Mouse (Mus musculus) lung, adult 18-20 months (tissue): Measurements from ENCODE around the gene Fam168b.

Experiments
- DNase-seq, 2 experiments: peaks; one replicate each; pipeline ENCODE4 v3.0.0; 2022; ENCODE audit warnings: mixed read lengths in 2 of 2

The Fam168b gene

DNA sequence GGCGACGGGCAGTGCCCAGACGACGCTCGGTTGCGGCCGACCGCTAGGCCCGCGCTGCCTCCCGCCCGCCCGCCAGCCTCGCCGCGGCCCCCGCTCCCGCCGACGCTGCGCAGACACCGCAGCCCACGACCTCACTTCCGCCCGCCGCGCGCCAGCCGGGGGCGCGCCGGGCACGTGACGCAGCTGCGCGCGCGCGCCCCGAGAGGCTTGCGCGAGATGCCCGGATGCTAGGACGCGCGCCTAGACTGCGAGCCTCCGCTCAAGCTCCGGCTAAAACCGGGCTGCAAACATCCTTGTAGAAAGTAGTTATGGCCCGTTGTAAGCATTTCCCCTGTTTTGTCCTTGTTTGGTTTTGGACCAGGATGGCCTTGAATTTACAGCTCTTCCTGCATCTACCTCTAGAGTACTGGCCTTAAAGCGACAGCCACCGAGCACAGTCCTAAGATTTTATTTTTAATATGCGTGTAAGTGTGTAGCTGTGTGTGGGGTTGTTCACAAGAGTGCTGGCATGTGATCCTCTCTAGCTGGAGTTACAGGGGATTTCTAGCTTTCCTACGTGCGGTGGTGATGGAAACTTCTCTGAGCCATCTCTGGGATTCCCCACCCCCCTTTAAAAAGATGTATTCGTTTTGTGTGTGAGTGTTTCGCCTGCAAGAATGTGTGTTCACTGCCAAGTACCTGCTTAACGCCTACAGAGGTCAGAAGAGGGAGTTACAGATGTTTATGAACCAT is at the start of gene Fam168b:
Gene Fam168b, minus strand, starts transcription at position 179 of the 732 bp plus-strand sequence.
- peak; percentile 84 for DNase-seq

DNA sequence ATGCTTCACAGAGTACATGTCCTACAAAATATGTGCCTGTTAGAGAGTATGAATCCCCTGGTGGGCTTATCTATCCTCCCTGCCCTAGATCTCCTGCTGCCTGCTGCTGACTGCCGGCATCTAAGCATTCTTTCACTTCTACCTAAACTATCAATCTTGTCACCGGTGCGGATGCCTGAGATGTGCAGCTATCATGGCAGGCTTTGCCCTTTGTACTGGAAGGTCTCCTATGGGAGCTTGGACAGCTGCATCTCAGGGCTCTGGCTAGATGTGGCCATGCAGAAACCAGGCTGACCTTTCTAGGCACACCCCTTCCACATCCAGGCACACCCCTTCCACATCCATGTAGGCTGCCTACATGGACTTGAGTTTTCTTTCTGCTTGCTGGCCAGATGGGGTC is 49.6 kb upstream of the Fam168b start:
- no peak for DNase-seq

DNA sequence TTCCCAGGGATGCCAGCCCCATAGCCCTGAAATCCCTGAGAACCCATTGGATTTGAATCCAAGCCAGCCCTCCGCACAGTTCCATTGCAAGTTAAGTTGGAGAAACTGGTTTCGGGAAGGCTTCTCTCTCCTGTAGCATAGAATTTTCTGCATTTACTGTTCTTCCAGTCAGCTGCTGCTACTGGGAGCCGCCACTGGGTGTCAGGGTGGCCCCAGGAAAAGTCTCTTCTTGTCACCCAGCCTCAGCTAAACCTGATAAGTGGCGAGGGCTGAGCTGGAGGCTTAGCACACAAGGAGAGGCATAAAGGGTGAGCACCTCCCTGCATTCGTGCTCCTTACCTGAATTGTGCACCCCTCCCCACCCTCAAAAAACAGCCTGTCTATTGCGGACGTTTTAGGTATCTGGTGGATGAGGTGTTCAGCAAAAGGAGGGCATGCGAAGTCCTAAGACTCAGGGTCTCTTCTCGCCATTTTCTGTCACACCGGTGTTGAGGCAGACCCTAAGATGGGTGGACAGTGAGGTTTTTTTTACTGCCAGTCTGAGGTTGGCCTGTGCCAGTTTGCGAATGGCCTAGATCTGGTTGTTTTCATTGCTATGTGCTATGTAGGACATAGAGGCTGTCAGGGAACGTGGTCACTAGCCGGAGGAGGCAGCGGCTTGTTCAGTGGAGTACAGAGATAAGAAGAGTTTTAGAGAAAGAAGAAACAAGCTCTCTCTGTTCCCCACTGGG is 48.9 kb upstream of the Fam168b start:
- peak in 1 of 2 experiments; percentile 10 for DNase-seq

DNA sequence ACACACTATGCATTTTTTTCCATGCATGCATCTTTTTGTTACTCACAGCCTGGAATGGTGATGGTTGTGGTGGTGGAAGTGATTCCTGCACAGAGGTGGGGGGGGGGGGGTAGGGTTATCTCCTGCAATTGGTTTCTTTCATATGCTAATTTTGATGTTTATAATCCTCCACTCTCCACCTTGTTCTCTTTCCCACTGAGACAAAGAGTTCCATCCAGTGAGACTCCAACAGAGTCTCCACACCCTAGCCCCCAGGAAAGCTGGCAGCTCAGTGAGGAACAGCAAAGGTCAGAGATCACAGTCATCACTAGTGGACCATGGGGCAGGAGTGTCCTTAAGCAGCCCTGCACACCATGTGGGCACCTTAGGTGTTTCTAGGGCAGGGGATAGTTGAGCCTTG is 40.9 kb upstream of the Fam168b start:
- DNase-seq: no peak

DNA sequence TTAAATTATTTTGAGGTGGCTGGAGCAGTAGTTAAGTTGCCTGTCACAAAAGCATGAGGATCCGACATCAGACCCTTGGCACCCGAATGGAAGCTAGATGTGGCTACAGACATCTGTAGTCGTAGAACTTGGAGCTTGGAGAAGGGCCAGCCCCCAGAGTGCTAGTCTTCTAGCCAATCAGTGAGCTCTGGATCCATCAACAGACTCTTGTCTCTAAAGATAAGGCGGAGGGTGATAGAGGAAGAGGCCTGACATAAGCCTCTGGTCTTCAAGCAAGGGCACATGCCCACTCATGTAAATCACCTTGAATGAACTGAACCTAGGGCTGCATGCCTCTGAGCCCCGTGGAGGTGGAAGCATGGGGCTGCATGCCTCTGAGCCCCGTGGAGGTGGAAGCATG is 36.7 kb upstream of the Fam168b start:
- DNase-seq: no peak

DNA sequence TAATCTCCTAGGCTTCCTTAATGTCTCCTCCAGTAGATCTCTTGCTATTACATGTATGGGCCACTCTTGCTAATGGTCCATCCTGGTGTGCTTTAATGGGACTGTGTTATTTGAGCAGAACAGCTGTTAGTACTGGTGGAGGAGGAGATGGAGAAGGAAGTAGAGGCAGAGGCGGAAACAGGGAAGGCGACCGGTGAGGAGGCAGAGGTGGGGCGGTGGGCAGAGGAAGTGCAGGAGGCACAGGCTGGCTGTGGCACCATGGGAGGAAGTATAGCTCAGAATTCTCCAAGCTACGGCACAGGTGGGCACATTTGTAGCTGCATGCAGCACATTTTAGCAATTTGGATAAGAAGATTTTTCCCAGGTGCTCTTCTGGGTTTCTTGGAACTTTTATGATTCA is 30.7 kb upstream of the Fam168b start:
- peak in 1 of 2 experiments; percentile 1 for DNase-seq

DNA sequence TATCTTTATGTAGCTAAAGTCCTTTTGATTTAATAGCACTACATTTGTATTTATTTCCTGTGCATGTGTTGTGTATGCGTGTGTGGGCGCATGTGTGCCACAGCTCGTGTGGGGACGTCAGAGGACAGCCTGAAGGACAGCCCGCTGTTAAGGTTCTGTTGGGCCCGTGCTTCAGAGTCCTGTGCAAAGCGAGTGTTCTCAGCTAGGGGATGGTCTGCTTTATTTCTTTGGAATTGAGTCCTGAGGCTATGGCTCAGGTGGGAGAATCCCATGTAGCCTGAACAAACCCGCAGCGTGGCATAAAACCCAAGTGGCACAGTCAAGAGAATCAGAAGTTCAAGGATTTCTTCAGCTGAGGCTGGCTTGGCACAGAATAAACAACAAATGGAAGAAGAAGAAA is 28.3 kb upstream of the Fam168b start:
- no peak for DNase-seq

DNA sequence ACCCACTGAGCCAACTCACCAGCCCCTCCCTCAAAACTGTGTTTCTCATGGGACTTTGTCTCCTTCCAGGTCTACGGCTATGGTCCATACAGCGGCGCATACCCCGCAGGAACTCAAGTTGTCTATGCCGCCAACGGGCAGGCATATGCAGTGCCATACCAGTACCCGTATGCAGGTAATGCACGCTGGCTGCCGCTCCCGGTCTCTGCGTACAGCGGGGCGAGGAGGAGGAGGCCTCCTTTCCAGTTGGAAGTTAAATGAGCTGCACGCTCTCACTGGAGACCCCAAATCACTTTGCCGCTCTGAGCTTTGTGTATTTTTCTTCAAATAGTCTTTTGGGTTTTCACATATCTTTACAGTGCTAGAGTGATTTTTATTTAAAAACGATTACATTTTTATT is 26.4 kb upstream of the Fam168b start:
- no peak for DNase-seq

DNA sequence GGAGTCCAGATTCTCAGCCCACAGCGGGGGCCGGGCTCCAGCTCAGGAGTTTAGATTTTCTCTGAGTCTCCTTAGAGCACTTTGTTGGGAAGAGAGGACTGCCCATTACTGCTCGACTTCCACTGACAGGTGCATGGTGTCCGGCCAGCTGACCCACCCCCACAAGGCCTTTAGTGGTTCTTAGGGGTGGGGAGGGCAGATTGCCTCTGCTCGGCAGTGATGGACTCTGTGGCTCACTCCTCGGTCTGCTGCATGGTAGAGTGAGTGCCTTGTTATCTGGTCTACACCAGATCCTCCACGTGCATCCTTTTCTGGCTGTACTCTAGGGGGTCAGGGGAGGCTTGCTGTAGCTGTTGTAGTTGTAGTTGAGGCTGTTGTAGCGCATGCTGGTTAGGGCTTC is 25.5 kb upstream of the Fam168b start:
- no peak for DNase-seq

DNA sequence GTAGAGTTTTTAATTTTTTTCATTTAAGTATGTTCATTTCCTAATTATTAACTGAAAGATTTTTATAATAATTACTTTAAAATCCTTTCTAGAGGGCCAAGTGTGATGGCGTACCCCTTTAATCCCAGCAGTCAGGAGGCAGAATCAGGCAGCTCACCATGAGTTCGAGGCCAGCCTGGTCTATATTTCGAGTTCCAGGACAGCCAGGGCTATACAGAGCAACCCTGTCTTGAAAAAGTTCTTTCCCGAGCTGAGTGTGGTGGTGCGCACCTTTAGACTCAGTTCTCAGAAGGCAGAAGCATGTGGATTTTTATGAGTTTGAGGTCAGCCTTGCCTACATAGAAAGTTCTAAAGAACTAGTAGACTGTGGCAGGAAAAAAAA is 24.7 kb upstream of the Fam168b start:
- no peak for DNase-seq

DNA sequence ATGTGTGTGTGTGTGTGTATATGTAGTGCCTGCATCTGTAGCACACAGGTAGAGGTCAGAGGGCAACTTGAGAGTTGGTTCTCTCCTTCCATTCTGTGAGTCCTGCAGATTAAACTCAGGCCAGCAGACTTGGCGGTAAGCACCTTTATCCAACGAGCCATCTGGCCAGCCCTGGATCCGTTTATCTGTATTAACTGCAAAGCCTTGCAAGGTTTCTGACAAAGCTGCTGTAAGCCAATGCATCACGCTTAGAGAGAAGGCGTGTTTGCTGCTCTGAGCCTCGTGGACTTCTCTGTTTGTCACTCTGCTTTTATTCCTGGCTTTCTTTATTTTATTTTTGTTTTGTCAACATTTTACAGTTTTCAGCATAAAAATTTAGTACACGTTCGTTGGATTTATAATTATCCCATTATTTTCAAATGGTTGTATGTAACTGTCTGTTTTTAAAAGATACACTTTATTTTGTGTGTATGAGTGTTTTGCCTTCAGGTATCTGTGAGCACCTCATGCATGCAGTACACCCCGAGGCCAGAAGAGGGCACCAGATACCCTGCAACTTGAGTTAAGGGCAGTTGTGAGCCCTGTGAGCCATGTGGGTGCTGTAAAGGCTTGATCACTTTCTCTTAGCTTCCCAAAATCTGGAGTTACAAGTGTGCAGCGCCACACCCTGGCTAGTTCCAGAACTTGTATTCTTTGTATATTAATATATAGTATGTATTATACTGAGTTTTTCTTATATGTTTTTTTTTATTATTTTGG is 24.1 kb upstream of the Fam168b start:
- peak; percentile 89 to 92 for DNase-seq

DNA sequence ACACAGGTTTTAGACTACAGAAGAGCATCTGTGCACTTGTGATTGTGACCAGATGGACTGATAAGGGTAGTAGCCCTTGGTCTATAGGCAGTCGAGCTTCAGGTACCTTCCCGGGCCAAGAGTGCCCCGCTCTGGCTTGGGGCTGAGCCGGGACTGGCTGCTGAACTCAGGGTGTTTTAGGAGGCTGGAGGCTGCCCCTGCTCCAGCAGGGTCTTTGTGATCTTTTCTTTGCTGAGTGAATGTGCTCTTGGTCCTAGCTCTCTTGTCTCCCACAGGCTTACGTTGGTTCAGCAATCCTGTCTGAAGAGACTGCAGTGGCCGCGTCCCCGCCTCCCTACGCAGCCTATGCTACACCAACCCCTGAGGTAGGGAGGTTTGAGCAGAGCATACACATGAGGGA is 23.0 kb upstream of the Fam168b start:
- no peak for DNase-seq

DNA sequence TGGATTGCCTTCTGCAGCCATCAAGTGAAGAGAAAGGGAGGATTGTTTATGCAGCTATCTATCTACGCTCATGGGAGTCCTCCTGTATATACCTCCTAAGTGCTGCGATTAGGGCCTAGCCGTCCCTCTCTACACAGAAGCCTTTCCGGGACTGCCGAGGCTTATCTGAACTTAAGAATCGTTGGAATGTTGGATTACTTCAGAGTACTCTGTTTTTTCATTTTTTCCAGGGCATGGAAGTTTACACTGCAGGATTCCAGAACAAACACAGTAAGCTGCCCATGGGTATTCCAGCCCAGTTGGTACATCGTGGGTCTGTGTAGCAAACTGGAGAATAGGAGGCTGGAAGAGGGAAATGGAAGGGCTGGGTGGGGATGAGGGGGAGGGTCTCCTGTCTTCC is 21.4 kb upstream of the Fam168b start:
- DNase-seq: peak; percentile 42 to 53

DNA sequence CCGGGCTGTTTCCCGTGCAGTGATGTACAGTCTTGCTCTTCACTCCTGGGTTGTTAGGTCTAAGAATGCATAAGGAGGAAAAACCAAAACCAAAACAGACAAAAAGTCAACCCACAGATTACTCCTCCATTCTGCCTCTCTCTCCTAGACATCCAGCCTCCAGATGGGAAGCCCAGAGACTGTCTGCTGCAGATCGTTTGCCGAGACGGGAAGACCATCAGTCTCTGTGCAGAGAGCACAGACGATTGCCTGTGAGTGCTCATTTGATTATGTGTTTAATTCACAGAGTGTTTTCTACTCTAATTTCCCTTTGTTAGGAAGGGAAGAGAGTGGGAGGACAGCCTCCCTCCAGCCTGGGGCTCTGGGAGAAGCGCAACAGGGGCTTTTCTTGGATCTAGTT is 20.5 kb upstream of the Fam168b start:
- DNase-seq: no peak

DNA sequence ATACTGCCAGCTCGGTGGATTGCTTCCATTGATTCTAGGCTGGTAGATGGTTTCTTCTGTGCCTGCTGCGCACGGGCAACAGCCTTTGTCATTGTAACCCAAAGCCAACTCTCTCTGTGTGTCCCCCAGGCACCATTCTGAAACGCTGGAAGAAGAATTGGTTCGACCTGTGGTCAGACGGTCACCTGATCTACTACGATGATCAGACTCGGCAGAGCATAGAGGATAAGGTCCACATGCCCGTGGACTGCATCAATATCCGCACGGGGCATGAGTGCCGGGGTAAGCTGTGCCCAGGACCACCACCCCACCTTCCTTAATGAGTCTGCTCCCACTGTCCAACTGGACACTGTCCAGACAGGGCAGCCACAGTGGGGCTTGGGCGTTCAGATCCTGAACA is 20.0 kb upstream of the Fam168b start:
- no peak for DNase-seq

DNA sequence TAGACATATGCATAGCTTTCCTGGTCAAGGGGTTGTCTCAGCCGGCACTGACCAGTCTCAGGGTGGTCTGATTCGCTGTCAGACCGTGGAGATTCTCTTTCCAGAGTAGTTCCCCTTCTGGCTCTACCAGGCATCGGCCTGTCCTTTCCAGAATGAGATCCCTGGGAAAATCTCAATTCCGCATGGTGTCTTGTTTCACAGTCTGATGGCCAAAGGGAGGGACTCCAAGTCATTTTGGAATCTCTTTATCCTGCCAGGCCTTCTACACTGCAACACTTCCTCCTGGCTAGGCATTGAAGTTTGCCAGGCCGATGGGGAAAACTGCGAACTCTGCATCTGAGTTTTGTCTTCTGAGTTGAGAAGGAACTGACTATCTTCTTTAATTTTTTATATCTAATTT is 17.3 kb upstream of the Fam168b start:
- DNase-seq: no peak

DNA sequence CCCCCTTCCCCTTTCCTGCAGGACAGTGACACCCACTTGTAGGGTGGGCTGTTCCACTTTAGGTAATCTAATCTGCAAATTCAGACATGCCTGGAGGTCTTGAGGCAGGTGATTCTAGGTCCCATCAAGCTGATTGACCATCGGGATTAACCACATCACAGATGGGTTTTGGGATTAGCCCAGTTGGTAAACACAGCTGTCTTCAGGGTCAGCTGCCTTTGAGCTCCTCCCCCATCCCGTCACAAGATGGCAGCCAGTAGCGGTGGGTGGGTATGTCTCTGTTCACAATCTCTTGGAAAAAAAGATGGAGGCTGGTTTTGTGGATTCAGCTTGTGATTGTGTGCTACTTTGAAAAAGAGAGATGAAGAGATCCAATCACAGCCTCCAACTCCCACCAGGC is 16.9 kb upstream of the Fam168b start:
- no peak for DNase-seq

DNA sequence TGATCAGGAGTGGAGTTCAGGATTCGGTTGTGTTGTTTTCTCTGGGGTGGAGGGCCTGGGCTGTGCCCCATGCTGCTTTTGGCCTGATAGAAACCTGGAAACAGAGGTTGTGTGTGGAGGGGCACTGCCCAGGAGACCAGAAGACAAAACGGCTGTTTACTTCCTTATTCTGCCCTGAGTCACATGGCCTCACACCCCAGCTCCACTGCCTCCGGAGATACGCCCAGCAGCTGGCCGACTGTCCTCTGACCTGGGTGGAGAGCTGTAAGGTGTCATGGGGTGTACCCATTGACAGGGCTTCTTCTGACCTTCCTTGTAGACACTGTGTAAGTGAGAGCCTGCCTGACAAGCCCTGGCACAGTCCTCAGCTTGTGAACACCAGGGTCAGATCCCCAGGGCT is 15.8 kb upstream of the Fam168b start:
- DNase-seq: peak; percentile 59 to 62

DNA sequence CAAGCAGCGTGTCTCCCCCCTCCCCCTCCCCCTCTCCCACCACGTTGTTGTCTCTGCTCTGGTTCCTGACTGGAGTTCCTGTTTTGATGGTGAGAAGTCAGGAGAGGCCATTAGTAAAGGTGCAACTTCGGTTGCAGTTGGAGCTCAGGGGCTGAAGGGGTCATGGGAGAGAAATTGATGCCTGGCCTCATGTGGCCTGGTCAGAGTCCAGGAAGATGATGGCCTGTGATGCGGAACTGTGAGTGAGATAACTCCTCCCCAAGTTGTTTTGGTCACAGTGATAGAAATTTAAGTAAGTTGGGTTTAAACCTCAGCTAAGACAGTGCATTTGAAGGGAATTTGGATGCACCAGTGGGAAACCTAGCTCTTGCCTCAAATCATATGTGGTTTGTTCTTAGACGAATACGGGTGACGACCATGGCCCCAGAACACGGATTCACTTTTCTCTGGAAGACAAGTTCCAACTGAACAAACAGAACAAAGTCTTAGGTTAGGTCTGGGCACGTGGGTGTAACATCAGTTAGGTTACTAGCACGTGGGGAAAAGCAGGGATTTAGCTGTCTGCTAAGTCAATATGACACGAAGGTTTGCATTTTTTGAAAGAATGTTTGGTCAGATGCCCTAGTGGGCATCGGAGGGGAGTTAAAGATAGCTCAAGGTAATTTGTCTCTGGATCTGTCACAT is 12.3 kb upstream of the Fam168b start:
- no peak for DNase-seq

DNA sequence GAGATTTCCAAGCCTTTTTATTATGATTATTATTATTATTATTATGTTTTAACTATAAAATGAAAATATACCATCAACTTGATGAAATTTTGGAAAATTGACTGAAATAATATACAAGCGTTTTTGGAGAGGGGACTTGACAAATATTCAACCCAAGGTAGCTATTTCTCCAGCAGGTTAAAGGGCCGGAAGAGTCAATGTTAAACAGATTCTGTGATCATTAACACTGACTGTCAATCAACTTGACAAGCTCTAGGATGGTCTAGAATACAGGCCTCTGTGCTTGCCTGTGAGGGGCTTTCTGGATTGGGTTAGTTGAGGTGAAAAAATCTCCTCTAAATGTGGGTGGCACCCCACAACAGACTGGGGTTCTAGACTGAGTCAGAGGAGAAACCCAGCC is 10.9 kb upstream of the Fam168b start:
- no peak for DNase-seq

DNA sequence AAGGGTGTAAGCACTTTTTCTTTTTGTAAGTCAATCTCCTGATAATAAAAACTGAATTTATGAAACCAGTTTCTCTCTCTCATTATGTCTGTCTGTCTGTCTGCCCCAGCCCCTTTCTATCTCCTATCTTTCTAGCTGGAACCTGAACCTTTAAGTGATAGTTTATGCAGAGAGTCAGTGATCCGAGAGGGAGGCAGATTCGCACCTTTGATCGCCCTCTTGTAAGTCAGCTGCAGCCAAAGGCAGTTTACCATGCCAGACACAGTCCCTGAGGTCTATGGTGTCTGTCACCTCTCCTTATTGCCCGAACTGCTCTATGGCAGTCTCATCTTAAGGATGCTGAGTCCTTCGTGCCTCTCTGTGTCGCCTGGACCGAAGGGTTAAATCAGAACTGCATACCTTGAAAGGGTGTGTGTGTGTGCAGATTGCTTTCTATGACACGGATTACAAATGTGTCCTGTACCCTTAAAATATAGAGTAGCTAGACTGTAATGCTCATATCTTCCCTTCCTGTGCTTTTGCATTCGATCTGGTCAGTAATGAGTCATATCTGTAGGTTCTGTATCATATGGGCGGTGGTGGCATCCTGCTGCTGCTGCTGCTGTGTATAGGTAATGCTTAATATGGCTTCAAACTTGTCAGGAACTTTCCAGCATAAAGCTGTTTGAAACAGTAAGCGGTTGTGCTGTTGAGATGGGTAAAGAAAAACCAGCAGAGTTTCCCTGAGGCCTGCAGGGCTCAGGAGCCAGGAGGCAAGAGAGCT is 9.4 kb upstream of the Fam168b start:
- no peak for DNase-seq

DNA sequence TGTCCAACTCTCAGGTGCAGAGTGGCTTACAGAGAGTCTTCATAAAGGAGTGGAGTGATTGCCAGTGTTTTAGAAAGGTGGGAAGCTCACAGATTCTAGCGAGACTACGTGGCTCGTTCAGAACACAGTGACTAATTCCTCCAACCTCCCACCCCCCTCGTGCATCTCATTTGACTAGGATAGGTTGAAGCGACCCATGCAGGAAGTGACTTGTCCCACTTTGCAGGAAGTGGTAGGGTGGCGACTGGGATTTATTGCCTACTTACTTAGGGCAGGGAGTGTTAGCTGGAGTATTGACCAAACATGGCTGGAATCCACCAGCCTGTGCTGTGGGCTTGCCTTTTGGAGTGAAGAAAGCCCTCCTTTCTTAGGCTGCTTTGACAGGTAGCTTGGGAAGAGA is 8.7 kb upstream of the Fam168b start:
- peak; percentile 59 to 73 for DNase-seq
